Mouse (Mus musculus): ENCODE results near the gene Gm21117. TPM values are rescaled to one million over a fixed set of nuclear protein-coding genes. Genes with fewer than 3 reads are reported as not detected.
"Not testable (repeated sequence)": the region's sequence is repeated elsewhere in the genome, so short reads cannot be mapped to it uniquely, and the experiment has no call there.

Gm21117 gene
- not detected in 2 replicates for total RNA-seq (2017)

GRCm38 (mm10) chrY:51124920-51125319 is at the start of gene Gm21117:
Gene Gm21117 (plus strand): TSS chrY:51125220.
- ATAC-seq (ENCODE audit: extremely low read depth, insufficient number of reproducible peaks, low FRiP score, poor library complexity, severe bottlenecking): not testable (repeated sequence)

Measured in neutrophil, adult 5-6 weeks (primary cell).